15 mouse cellular contexts compared by ENCODE assay signal in genomic region chr9:64452769-64453168, GRCm38 (mm10).
A peak's percentile ranks its signal among the peaks of the same experiment; 100 is the strongest.
DNase-seq lines count a peak whose midpoint lies in the region; ATAC-seq and TF ChIP-seq lines count a peak whose summit lies in the region.
"Had no signal": no experiment of that assay in that cellular context is flagged by ENCODE, and none has a peak within 500 bp of the region (broad histone marks: within the 10 kb centered on the region; RNA-seq: fewer than 3 reads in every experiment).

No protein-coding gene starts in this region.

- TF ChIP-seq EP300 in MEL (IDR thresholded peaks at IDR 0.05; ENCODE audit: low read depth in 1 of 2, low read length in 2 of 2): peak in 1 of 2 experiments; percentile 28; a peak in 1 of 4 replicates

- no peaks in the 10 kb centered on the region for H3K36me3 ChIP-seq in liver, embryonic 13.5 days
- peaks cover 0 to 2% of the 10 kb centered on the region in 2 experiments; a peak in 1 of 4 replicates for H3K36me3 ChIP-seq in MEL (ENCODE audit: control insufficient read depth in 1 of 2, insufficient read depth in 2 of 2, low read length in 2 of 2)
- no peaks in the 10 kb centered on the region for H3K36me3 ChIP-seq in intestine, postnatal 0 days (ENCODE audit: control insufficient read depth, insufficient read depth)
- H3K36me3 ChIP-seq: limb, embryonic 15.5 days; midbrain, embryonic 10.5 days; neural tube, embryonic 12.5 days had no signal

- no peaks in the 10 kb centered on the region for H3K79me2 ChIP-seq in MEL (ENCODE audit: control insufficient read depth, insufficient read depth, low read length, poor library complexity)

- no peak overlapping the region for H3K4me3 ChIP-seq in liver, embryonic 13.5 days (replicated peaks)
- H3K4me3 ChIP-seq in MEL (ENCODE audit: control insufficient read depth in 1 of 2, insufficient read depth in 1 of 2, low read depth in 2 of 2, low read length in 2 of 2): no peak overlapping the region
- H3K4me3 ChIP-seq in intestine, postnatal 0 days (ENCODE audit: low read depth, low read length): no peak overlapping the region
- H3K4me3 ChIP-seq: limb, embryonic 15.5 days; midbrain, embryonic 10.5 days; neural tube, embryonic 12.5 days had no signal

- no peak overlapping the region for H3K4me2 ChIP-seq in liver, embryonic 13.5 days
- no peak overlapping the region for H3K4me2 ChIP-seq in intestine, postnatal 0 days (replicated peaks; ENCODE audit: low read depth)
- H3K4me2 ChIP-seq: limb, embryonic 15.5 days; neural tube, embryonic 12.5 days had no signal

- no peak for DNase-seq in liver, embryonic 13.5 days
- DNase-seq in liver: no peak
- peak; percentile 80 for DNase-seq in MEL (ENCODE audit: low read depth, low spot score)
- DNase-seq in naive thymus-derived CD4-positive, alpha-beta T cell, adult 2 months (ENCODE audit: low read depth): peak; percentile 15
- DNase-seq in adrenal gland, postnatal 14 days: no peak
- DNase-seq in left cerebral cortex, postnatal 25 days (ENCODE audit: low spot score in 2 of 2): no peak
- DNase-seq: adrenal gland, postnatal 25 days; cerebellum, adult 11 months; kidney, postnatal 36 days; thymus, postnatal 14 days had no signal

- H3K27ac ChIP-seq in liver, embryonic 13.5 days: no peak overlapping the region
- H3K27ac ChIP-seq in MEL (ENCODE audit: control insufficient read depth, low read depth, low read length): no peak overlapping the region
- no peak overlapping the region for H3K27ac ChIP-seq in intestine, postnatal 0 days (ENCODE audit: low read depth, low read length)
- H3K27ac ChIP-seq: limb, embryonic 15.5 days; midbrain, embryonic 10.5 days; neural tube, embryonic 12.5 days had no signal

- H3K4me1 ChIP-seq in liver, embryonic 13.5 days (replicated peaks): peaks cover 44% of the 10 kb centered on the region
- H3K4me1 ChIP-seq in MEL (ENCODE audit: control insufficient read depth in 1 of 2, insufficient read depth in 2 of 2, low read length in 2 of 2): peaks cover 0 to 8% of the 10 kb centered on the region in 2 experiments; a peak in 3 of 4 replicates
- 0 out of 2 replicates have a peak, but pooled peaks cover under 1% of the 10 kb centered on the region for H3K4me1 ChIP-seq in intestine, postnatal 0 days (replicated peaks; ENCODE audit: control insufficient read depth, insufficient read depth, low read length)

- H3K27me3 ChIP-seq in liver, embryonic 13.5 days: peaks cover 6% of the 10 kb centered on the region; the same call in 1 of the 2 replicates
- H3K27me3 ChIP-seq in MEL (ENCODE audit: control insufficient read depth in 1 of 2, insufficient read depth in 2 of 2, low read length in 2 of 2): peaks cover 4 to 9% of the 10 kb centered on the region in 2 experiments; a peak in 3 of 4 replicates
- H3K27me3 ChIP-seq in intestine, postnatal 0 days (replicated peaks; ENCODE audit: control insufficient read depth, insufficient read depth, low read length): 0 out of 2 replicates have a peak, but pooled peaks cover 4% of the 10 kb centered on the region
- H3K27me3 ChIP-seq: limb, embryonic 15.5 days; neural tube, embryonic 12.5 days had no signal

- intact Hi-C loops in left cerebral cortex, postnatal 25 days (cut with DNase I): no loop called here

- 0 out of 2 replicates have a peak, but pooled peaks have one; percentile 31 for ATAC-seq in liver, embryonic 13.5 days (ENCODE audit: low read depth)
- ATAC-seq in intestine, postnatal 0 days: peak; percentile 59; the same call in 1 of the 2 replicates
- ATAC-seq in erythroid progenitor cell, adult 5-6 weeks (replicated peaks; ENCODE audit: low FRiP score, poor library complexity, severe bottlenecking): no peak

- H3K9ac ChIP-seq in liver, embryonic 13.5 days: no peak overlapping the region
- no peak overlapping the region for H3K9ac ChIP-seq in MEL (ENCODE audit: control insufficient read depth, low read depth, low read length, poor library complexity, severe bottlenecking)
- no peak overlapping the region for H3K9ac ChIP-seq in intestine, postnatal 0 days (ENCODE audit: low read depth, low read length)
- H3K9ac ChIP-seq: limb, embryonic 15.5 days; neural tube, embryonic 12.5 days had no signal

- TF ChIP-seq CTCF in MEL (IDR thresholded peaks at IDR 0.05 in 2 of 3, conservative IDR thresholded peaks at IDR 0.05 in 1 of 3; ENCODE audit: control insufficient read depth in 1 of 3, insufficient read depth in 1 of 3, low read depth in 2 of 3, low read length in 3 of 3, poor library complexity in 1 of 3, severe bottlenecking in 1 of 3): no peak
- no peak for TF ChIP-seq CTCF in intestine, postnatal 0 days (IDR thresholded peaks at IDR 0.05; ENCODE audit: low read depth)

- no peak for TF ChIP-seq RAD21 in MEL (IDR thresholded peaks at IDR 0.05; ENCODE audit: low read depth, low read length)

- H3K9me3 ChIP-seq in liver, embryonic 13.5 days (replicated peaks): no peaks in the 10 kb centered on the region
- H3K9me3 ChIP-seq in MEL (replicated peaks; ENCODE audit: insufficient read depth, low read length): no peaks in the 10 kb centered on the region
- H3K9me3 ChIP-seq in intestine, postnatal 0 days (ENCODE audit: control insufficient read depth): no peaks in the 10 kb centered on the region
- H3K9me3 ChIP-seq: limb, embryonic 15.5 days; midbrain, embryonic 10.5 days; neural tube, embryonic 12.5 days had no signal

- TF ChIP-seq POLR2A in MEL (IDR thresholded peaks at IDR 0.05; ENCODE audit: control insufficient read depth in 1 of 2, insufficient read depth in 1 of 2, low read depth in 1 of 2, low read length in 2 of 2, poor library complexity in 1 of 2): no peak

- WGBS in liver, embryonic 13.5 days (ENCODE audit: insufficient replicate concordance): 15% methylated on average over 5 of the region's 5 CpGs
- 29% methylated on average over 5 of the region's 5 CpGs for WGBS in intestine, postnatal 0 days

TF ChIP-seq in MEL, 35 proteins besides CTCF, POLR2A, EP300 and RAD21:
- no peak for TF ChIP-seq TBP (IDR thresholded peaks at IDR 0.05; ENCODE audit: low read depth, low read length)
- TF ChIP-seq NRF1 (IDR thresholded peaks at IDR 0.05; ENCODE audit: insufficient read depth, low read depth, low read length, poor library complexity, severe bottlenecking): no peak
- TF ChIP-seq MYC (IDR thresholded peaks at IDR 0.05; ENCODE audit: low read depth, low read length): no peak
- TF ChIP-seq ZNF384 (IDR thresholded peaks at IDR 0.05; ENCODE audit: low read depth, low read length): no peak
- TF ChIP-seq ZKSCAN1 (IDR thresholded peaks at IDR 0.05; ENCODE audit: low read depth, low read length): no peak
- TF ChIP-seq E2F4 (IDR thresholded peaks at IDR 0.05; ENCODE audit: borderline replicate concordance, low read depth, low read length): no peak
- peak; percentile 81 to 83 for TF ChIP-seq USF2 (IDR thresholded peaks at IDR 0.05; ENCODE audit: borderline replicate concordance in 1 of 2, insufficient read depth in 1 of 2, low read depth in 1 of 2, low read length in 2 of 2)
- TF ChIP-seq MAZ (IDR thresholded peaks at IDR 0.05; ENCODE audit: low read depth, low read length): no peak
- TF ChIP-seq RCOR1 (IDR thresholded peaks at IDR 0.05; ENCODE audit: low read depth, low read length): no peak
- TF ChIP-seq NELFE (IDR thresholded peaks at IDR 0.05; ENCODE audit: low read depth, low read length): no peak
- TF ChIP-seq BHLHE40 (IDR thresholded peaks at IDR 0.05; ENCODE audit: borderline replicate concordance, low read depth, low read length): peak; percentile 76; the same call in 1 of the 2 replicates
- TF ChIP-seq ZC3H11A (IDR thresholded peaks at IDR 0.05; ENCODE audit: low read depth, low read length): no peak
- TF ChIP-seq USF1 (IDR thresholded peaks at IDR 0.05; ENCODE audit: low read depth, low read length): peak; percentile 96
- peak; percentile 86 for TF ChIP-seq MAX (IDR thresholded peaks at IDR 0.05; ENCODE audit: low read length)

Comparison
In these comparisons a context has a peak if more than half of its experiments do, and no peak if none do; other contexts are left out.
1. DNase-seq: peak in MEL (single experiment) and naive thymus-derived CD4-positive, alpha-beta T cell, adult 2 months (single experiment); none in liver, embryonic 13.5 days (single experiment), liver (single experiment), adrenal gland, postnatal 14 days (single experiment) and left cerebral cortex, postnatal 25 days (0 of 2).